Mouse (Mus musculus) layer of hippocampus, adult 8-10 months (tissue): ENCODE data around the gene Rimbp3. TPM values are rescaled to one million over a fixed set of nuclear protein-coding genes. Genes with fewer than 3 reads are reported as not detected.
"Not testable (repeated sequence)": the region's sequence is repeated elsewhere in the genome, so short reads cannot be mapped to it uniquely, and the experiment has no call there.

ENCODE experiments used
- DNase-seq, 2 experiments: peaks; one replicate each; pipeline ENCODE4 v3.0.0; 2022; ENCODE audit warnings: low spot score in 2 of 2
- total RNA-seq, 4 experiments: library from RNA; stranded (reverse); gene quantifications; 2 replicates each; pipeline ENCODE4 v1.2.4; 2022

The Rimbp3 gene
- 1 to 10 TPM; 2.8 to 3.8 (median 3.5) TPM for total RNA-seq

DNA sequence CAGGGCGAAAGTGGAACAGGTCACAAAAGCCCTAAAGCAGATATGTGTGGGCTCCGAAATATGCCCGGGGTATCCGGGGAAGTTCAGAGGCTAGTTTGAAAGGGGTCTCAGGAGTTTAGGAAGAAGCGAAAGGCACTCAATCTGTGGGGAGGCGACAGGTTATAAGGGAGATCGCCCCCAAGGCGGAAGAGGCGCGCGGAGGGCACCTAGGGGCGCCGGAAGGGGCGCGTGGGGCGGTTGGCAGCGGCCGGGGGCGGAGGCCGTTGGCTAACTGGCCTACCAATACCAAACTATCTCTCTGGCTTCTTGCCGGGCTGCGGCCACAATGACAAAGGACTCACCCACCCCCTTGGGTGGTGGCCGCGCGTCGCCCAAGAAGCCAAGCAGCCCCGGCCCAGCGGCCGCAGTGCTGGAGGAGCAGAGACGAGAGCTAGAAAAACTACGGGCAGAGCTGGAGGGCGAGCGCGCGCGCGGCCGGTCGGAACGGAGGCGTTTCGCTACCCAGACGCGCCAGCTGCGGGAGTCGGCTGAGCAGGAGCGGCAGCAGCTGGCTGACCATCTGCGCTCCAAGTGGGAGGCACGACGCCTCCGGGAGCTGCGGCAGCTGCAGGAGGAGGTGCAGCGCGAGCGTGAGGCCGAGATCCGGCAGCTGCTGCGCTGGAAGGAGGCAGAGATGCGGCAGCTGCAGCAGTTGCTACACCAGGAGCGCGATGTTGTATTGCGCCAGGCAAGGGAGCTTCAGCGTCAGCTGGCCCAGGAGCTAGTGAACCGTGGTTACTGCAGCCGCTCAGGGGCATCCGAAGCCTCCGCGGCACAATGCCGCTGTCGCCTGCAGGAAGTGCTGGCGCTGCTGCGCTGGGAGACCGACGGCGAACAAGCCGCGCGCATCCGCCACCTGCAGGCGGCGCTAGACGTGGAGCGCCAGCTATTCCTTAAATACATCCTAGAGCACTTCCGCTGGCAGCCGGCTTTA, at the start of gene Rimbp3:
Gene Rimbp3, plus strand, starts transcription at position 215 of the 973 bp plus-strand sequence.
- DNase-seq, result peak; percentile 72 to 86

DNA sequence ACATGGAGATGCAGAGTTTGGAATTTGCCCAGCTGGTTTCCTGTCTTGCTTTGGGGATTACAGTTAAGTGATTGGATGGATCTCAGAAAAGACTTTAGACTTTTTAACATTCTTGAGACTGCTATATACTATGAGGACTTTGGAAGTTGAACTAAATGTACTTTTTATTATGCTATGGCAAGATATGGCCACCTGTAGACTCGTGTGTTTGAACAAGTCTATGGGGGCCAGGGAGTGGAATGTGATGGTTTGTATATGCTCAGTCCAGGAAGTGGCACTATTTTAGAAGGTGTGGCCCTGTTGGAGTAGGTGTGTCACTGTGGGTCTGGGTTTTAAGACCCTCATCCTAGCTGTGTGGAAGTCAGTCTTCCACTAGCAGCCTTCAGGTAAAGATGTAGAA, 42.9 kb upstream of the Rimbp3 start:
- not testable (repeated sequence) for DNase-seq

DNA sequence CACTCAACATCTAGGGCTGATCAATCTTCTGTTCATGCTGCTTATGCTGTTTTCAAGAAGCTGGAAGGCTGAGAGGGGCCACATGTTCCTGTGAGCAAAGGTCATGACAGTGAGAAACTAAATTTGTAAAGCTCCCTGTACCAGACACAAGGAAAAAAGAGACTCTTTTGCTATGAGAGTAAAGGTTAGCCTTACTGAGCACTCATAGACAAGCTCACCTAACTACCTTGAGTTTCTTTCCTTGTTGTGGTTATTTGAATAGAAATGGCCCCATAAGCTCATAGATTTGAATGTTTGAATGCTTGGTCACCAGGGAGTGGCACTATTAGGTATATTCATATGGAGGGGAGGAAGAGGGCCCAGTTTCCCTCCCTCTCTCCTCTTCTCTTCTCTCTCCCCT, 41.2 kb upstream of the Rimbp3 start:
- no peak for DNase-seq

DNA sequence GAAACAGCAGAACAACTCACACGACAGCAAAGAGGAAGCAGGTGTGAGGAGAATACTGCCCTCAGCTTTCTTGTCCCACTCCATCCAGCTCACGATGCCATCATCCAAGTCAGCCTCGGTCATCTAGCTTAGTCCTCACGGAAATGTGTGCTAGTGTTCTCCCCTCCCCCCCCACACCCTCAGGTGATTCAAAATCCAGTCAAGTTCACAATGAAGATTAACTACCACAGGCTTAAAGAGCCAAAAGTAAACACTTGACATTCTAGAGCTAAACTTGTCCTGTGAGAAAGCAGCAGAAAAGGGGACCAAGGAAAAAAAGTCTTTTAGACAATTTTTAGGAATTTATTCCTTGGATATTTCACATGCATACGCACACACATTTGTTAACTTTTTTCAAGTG, 40.4 kb upstream of the Rimbp3 start:
- DNase-seq, result no peak

DNA sequence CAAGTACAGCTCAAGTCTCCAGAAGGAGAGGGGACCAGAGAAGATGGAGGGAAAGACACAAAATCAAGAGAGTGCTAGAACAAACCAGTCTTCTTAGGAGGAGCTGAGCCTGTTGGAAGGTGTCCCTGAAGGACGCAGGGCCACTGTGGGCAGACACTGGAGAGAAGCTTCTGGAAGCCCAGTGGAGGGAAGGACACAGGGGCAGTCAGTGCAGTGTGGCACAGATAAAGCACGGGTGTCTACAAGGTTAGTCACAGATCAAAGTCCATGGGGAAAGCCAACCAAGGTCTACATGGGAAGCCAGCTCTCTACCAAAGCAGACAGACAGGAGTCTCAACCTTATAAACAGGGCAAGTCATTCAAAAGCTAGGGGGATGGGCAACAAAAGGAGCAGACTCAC, 32.6 kb upstream of the Rimbp3 start:
- no peak for DNase-seq

DNA sequence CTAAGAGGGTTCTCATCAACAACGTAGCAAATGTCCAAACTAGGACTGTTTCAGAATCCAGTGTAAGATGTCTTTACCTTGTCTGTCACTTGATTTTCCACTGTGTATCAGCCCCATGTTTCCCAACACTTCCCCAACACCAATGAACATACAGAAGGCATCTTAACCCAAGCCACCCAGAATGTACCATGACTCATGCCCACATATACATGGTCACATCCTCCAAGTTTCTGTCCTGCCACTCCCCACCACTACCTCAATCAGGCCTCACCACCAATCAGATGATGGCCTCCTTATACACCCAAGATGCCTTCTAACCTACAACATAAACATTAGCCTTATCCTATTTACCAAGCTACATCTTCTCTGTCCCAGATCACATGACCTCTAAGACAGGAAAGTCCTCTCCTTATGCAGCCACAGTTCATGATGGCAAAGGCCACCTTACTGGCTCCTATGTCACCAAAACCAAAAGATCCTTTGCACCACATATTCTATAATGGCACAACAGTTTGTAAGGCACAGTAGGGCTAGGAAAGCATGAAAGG, 30.7 kb upstream of the Rimbp3 start:
- no peak for DNase-seq

DNA sequence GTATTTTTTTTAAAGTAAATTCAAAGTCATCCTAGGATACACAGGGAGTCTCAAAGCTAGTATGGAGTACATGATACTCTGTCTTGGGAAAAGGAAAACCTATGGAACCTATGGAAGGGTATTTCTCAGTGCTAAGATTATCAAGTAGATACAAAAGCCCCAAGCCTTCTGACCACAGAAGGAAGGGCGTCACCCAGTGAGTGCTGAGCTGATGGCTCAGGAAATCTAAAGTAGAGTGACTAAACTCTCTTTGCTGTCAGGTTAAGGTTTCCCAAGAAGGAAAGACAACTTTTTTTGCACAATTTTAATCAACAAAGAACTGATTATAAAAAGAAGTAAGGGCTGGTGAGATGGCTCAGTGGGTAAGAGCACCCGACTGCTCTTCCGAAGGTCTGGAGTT, 28.7 kb upstream of the Rimbp3 start:
- DNase-seq, result no peak

DNA sequence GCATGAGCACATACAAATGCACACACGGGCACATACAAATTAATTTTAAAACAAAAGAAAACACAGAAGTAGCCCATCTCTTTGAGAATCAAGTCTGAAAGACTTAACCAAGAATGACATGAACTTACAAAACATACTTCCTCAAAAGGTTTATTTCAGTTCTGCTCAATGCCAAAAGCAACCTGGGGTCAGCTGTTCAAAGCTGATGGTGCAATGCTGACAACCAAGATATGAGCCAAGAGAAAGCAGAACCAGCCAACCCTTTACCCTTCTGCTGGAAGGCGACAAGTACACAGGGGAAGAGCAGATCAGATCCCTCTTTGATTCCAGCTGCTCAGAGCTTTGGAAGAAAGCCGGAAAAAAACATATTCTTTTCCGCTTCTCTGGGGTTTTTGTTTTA, 27.0 kb upstream of the Rimbp3 start:
- no peak for DNase-seq

DNA sequence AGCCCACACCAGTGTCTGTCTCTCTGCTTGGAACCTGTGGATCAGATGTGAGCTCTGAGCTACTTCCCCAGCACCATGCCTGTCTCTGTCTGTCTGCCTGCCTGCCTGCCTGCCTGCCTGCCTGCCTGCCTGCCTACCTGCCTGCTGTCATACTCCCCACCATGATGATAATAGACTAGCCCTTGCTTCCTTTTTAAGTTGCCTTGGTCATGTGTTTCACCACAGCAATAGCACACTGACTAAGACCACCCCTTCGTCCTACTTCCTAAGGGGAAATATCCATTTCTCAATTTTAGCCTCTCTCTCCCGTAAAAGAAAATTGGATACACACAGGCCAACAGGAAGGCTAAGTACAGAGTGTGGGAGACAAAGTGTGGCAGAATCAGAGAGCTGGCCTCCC, 26.3 kb upstream of the Rimbp3 start:
- no peak for DNase-seq

DNA sequence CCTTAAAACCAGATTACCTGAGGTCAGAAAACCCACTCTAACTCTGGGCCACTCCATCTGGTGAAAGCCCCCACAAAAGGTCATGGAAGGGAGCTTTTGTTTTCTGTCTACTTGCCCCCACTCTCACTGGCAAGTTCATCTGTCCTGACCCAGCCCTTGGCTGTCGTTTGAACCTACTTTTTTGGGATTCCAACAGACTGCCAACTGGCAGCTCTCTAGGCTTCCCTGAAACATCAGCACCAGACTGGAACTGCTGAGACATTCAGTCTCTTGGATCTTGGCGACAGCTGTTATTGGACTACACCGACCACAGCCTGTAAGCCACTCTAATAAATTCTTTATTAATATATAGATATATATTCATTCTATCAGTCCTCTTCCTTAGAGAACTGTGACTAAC, 25.4 kb upstream of the Rimbp3 start:
- DNase-seq, result no peak

DNA sequence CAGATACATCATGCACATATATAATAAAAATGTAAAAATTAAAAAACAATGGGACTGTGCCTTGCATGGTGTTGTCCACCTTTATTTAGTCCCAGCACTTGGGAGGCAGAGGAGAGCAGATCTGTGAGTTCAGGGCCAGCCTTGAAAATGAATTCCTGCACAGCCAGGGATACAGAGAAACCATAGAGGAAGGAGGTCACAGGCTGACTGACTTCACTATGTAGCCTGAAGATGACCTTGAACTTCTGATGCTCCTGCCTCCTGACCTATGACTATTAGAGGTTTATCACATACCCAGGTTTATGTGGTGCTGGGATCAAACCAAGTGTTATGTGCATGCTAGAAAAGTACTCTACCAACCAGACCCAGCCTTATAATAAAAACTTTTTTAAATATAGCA, 22.9 kb upstream of the Rimbp3 start:
- DNase-seq, result no peak

DNA sequence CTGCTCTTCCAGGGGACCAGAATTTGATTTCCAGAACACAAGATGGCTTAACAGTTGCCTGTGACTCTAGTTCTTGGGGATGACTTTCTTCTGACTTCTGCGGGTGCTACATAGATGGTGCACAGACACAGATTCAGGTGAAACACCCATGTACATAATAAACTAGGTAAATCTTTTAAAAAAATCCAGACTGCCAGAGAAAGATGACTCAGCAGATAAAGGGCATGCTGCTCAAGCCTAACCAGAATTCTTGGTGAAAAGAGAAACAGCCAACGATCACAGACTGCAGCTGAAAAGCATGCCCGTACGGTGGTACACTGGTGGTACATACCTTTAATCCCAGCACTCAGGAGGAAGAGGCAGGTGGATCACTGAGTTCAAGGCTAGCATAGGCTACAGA, 14.6 kb upstream of the Rimbp3 start:
- no peak for DNase-seq

DNA sequence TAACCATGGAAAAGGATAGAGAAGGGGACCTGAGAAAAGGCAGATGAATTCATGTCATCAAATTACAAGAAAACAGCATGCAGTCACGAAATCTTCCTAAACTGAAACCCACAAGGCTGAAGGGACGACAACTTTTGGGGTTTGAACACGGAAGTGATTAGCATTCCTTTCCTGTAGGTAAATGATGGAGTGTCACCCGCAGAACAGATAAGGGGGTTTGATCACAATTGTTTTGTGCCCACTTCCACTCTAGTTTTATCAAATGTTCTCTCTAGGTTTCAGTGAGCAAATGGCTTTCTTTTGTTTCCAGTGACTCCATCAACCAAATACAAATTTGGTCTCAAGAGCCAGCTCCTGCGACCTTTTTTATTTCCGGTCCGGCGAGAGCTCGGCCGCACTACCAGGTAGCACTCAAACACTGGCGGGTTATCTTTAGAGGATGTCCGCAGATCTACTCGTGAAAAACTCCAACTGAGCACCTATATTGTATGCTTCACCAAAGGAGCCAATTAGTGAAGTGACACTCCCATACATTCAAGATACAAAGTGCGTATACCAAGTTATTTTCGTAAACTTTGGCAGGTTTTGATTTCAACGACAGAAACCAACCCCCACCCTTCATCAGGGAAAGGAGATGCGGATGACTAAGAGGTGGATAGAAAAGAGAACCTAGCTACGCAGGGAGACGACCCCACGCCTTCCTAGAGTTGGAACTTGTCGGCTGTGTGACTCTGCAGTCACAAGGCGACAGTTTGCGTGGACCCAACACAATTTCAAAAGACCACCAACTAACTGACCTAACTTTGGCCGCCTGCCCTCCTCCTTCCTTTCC, 8.1 kb upstream of the Rimbp3 start:
- no peak for DNase-seq

DNA sequence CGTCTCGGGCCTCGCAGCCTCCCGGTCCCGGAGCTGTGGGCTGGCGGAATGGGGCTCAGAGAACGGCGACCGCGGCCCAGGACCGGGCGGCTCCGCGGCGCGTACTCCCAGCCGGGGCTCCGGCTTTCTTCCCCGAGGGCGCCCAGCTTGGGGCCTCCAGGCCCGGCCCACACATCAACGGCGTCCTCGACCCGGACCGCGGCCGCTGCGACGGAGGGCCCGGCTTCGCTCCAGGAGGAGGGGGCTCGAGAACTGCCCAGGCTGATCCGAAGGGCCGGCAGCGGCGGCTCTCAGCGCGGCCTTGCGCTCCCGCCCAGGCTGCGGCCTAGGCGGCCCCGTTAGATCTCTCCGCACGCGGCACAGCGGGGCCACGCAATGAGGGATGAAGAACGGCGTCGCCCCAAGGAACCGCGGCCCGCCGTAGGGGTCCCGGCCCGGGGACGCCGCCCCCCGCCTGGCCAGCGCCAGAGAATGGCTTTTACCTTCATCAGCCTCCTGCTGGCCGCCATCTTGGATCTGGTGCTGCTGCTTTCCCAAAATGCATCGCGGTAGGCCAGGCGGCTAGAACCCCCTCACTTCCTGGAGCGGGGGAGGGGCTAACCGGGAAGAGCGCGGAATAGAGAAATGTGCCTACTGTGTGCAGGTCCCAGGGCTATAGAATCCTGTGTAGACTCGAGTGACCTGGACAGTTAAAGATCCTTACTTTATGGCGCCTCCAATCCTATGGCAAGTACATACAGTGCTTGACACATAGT, 7.3 kb upstream of the Rimbp3 start:
- peak; percentile 72 to 81 for DNase-seq

DNA sequence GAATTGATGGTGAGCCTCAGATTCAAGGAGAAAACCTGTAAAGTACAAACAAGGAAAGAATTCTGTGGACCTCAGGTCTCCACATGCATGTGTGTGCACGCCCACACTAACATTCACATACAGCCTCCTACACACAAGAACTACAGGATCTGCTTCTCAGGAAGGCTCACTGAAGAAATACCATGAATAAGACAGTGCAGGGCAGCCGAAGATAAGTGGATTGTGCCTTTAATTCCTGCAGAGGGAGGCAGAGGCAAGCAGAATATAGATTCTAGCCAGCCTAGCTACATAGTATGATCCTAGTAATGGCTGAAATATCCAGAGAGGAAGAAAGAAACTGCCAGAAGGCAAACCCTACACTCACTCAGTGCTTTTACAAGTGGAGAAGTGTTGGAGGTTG, 6.4 kb upstream of the Rimbp3 start:
- DNase-seq, result no peak

DNA sequence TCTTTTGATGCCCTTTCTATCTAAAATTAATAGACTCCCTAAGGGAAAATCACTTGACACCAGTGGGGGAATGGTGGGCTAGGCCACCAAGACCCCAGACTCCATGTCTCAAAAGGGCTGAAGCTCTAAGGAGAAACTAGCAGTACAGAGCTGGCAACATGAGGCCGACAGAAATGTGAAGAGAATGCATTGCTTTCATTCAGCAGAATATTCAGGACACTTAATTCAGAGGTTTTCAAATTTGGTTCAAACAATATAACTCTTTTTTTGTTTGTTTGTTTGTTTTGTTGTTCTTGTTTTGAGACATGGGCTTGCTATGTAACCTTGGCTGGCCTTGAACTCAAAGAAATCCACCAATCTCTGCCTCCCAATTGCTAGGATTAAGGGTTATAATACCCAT, 5.9 kb upstream of the Rimbp3 start, which contains the start of gene Ube2l3:
Gene Ube2l3, minus strand, starts transcription at position 101 of the 400 bp plus-strand sequence.
- no peak for DNase-seq

DNA sequence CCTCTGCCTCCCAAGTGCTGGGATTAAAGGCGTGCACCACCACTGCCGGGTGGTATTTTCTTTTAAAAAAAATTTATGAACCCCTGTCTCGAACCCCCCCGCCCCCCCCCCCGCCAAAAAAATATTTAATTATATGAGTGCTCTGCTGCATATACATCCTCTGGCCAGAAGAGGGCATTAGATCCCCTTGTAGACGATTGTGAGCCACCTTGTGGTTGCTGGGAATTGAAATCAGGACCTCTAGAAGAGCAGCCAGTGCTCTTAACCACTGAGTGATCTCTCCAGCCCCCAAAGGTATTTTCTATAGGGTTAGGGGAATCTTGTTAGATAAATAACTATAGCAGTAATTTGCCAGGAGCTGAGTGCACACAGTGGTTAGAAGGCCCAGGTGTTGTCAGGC, 3.4 kb upstream of the Rimbp3 start:
- DNase-seq, result no peak

DNA sequence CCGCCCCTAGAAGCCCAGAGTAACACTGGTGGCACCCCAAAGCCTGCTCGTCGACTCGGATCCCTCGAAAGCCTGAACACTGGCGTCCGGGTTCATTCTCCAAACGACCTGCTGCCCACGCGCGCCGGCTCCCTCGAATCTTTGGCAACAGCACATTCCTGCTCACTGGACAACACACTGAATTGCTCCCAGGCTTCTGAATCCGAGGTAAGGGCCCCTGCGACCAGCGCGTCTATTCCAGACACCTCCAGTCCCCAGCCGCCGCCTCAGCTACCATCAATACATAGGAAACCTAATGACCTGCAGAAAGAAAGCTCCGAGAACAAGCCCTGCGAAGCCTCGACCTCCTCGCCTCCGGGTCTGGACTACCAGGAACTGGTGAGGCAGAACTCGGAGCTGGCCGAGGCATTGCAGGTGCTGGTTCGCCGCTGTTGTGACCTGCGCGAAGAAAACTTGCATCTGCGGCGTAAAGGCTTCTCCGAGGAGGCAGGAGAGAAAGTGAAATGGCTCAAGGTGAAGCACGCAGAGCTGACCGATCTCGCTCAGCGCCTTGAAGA, 1.1 kb downstream of the Rimbp3 start:
- peak in 1 of 2 experiments; percentile 17 for DNase-seq

DNA sequence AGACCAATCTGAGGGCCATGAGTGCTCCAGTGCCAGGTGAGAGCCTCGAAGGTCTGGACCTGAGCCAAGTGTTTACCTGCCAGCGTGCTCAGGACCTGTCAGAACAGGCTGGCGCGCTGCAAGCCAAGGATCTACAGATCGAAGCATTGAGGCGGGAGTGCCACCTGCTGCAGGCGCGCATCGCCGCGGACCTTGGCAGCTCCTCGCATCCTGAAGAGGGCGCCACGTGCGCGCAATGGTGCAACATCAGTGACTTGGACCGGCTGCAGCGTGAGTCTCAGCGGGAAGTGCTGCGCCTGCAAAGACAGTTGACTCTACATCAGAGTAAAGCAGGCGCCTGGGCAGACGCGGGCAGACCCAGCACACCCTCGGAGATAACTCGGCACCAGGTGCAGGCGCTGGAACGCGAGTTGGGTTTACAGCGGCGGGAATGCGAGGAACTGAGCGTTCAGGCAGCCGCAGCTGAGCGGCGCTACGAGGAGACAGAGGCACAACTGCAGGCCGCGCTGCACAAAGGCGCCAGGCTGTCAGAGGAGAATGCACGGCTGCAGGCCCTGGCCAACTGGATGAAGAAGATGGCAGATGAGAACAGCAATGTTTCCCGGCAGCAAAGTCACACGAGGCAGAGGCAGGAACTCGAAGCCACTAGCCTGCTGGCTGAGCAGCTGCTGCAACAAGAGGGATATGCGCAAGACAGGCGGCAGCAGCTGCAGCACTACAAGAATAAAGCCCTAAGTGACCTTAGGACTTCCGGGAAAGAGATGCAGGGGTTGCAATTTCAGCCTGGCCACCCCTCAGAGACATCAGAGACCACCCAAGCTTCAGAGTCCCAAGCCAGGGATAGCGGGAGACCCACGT, 1.8 kb downstream of the Rimbp3 start:
- DNase-seq, result peak; percentile 77 to 90
